Mouse (Mus musculus) MEL (cell line): ENCODE data around the gene Zyg11b.

ENCODE experiments used
- CTCF ChIP-seq, 3 experiments: IDR thresholded peaks in 2 of 3; conservative IDR thresholded peaks in 1 of 3; 2 replicates each; pipeline ENCODE4 v1.5.1; 2011 to 2012; ENCODE audit warnings: low read length in 3 of 3, low read depth in 2 of 3, mild to moderate bottlenecking in 2 of 3, improper control_type of control experiment in 1 of 3, inconsistent platforms in 1 of 3, mixed read lengths in 1 of 3, moderate library complexity in 1 of 3; ENCODE audit not compliant: control insufficient read depth in 1 of 3, insufficient read depth in 1 of 3, poor library complexity in 1 of 3, severe bottlenecking in 1 of 3
- EP300 ChIP-seq, 2 experiments: IDR thresholded peaks; 2 replicates each; pipeline ENCODE4 v1.6.1; 2011; ENCODE audit warnings: improper control_type of control experiment in 2 of 2, low read length in 2 of 2, low read depth in 1 of 2, mild to moderate bottlenecking in 1 of 2
- JUND ChIP-seq: IDR thresholded peaks from 2 replicates; pipeline ENCODE4 v1.6.1; 2011; ENCODE audit warnings: low read depth, mild to moderate bottlenecking, improper control_type of control experiment, low read length
- MAX ChIP-seq: IDR thresholded peaks from 2 replicates; pipeline ENCODE4 v1.6.1; 2011; ENCODE audit warnings: low read length, improper control_type of control experiment
- NELFE ChIP-seq: IDR thresholded peaks from 2 replicates; pipeline ENCODE4 v1.6.1; 2011; ENCODE audit warnings: low read depth, low read length, improper control_type of control experiment
- NRF1 ChIP-seq: IDR thresholded peaks from 2 replicates; pipeline ENCODE4 v1.6.1; 2014; ENCODE audit warnings: low read depth, mild to moderate bottlenecking, inconsistent platforms, low read length, improper control_type of control experiment, moderate library complexity; ENCODE audit not compliant: poor library complexity, insufficient read depth, severe bottlenecking
- POLR2A ChIP-seq, 2 experiments: IDR thresholded peaks; 2 replicates each; pipeline ENCODE4 v1.6.1; 2011 to 2012; ENCODE audit warnings: low read length in 2 of 2, mild to moderate bottlenecking in 2 of 2, control low read depth in 1 of 2, improper control_type of control experiment in 1 of 2, low read depth in 1 of 2, moderate library complexity in 1 of 2; ENCODE audit not compliant: control insufficient read depth in 1 of 2, insufficient read depth in 1 of 2, poor library complexity in 1 of 2
- SIN3A ChIP-seq: IDR thresholded peaks from 2 replicates; pipeline ENCODE4 v1.6.1; 2012; ENCODE audit warnings: low read length, improper control_type of control experiment, inconsistent platforms
- TCF12 ChIP-seq: IDR thresholded peaks from 2 replicates; pipeline ENCODE4 v1.6.1; 2014; ENCODE audit warnings: low read depth, mild to moderate bottlenecking, inconsistent platforms, low read length, improper control_type of control experiment, moderate library complexity
- USF1 ChIP-seq: IDR thresholded peaks from 2 replicates; pipeline ENCODE4 v1.6.1; 2014; ENCODE audit warnings: low read depth, mild to moderate bottlenecking, inconsistent platforms, low read length, improper control_type of control experiment, moderate library complexity

DNA sequence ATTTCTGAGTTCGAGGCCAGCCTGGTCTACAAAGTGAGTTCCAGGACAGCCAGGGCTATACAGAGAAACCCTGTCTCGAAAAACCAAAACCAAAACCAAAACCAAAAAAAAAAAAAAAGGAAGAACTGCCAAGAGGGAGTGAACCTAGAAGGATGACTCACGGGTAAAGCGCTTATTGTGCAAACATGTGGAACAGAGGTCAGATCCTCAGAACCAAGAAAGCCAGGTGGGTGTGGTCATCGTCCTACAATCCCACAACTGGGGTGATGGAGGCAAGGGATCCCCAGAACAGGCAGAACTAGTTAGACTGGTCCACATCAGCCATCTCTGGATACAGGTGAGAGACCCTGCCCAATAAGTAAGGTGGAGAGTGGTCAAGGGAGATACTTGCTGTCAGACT, 46.2 kb upstream of the Zyg11b start:
- no peak for TF ChIP-seq NRF1
- TF ChIP-seq POLR2A (IDR thresholded peaks at IDR 0.05; ENCODE audit: control insufficient read depth in 1 of 2, insufficient read depth in 1 of 2, low read depth in 1 of 2, low read length in 2 of 2, poor library complexity in 1 of 2) = no peak
- no peak for TF ChIP-seq CTCF (IDR thresholded peaks at IDR 0.05 in 2 of 3, conservative IDR thresholded peaks at IDR 0.05 in 1 of 3; ENCODE audit: control insufficient read depth in 1 of 3, insufficient read depth in 1 of 3, low read depth in 2 of 3, low read length in 3 of 3, poor library complexity in 1 of 3, severe bottlenecking in 1 of 3)
- TF ChIP-seq TCF12 = no peak
- no peak for TF ChIP-seq MAX
- TF ChIP-seq JUND = no peak
- no peak for TF ChIP-seq USF1
- TF ChIP-seq EP300 (IDR thresholded peaks at IDR 0.05; ENCODE audit: low read depth in 1 of 2, low read length in 2 of 2) = no peak
- no peak for TF ChIP-seq SIN3A
- TF ChIP-seq NELFE = no peak
